Mouse (Mus musculus) embryonic facial prominence, embryonic 14.5 days (tissue): ENCODE data around the gene Tmem88. TPM values are rescaled to one million over a fixed set of nuclear protein-coding genes. Genes with fewer than 3 reads are reported as not detected.

Experiments used
- ATAC-seq: fragments of 200-750 bp; cut with Nextera tagmentation; 2 replicates; pipeline ENCODE4 v1.8.0; 2017; ENCODE audit warnings: low read depth, moderate number of reproducible peaks, moderate TSS enrichment
- DNase-seq: peaks from one replicate; pipeline ENCODE4 v3.0.0-alpha.2; 2015; ENCODE audit warnings: low spot score
- H3K27ac ChIP-seq: fragments of 300-500 bp; sonication (generic); replicated peaks from 2 replicates; pipeline ENCODE4 v1.5.1; 2014; ENCODE audit warnings: low read depth, mild to moderate bottlenecking, low read length, moderate library complexity
- H3K27me3 ChIP-seq: fragments of 300-500 bp; sonication (generic); replicated peaks from 2 replicates; pipeline ENCODE4 v1.6.1; 2014; ENCODE audit warnings: low read length; ENCODE audit not compliant: control insufficient read depth, insufficient read depth
- H3K36me3 ChIP-seq: fragments of 300-500 bp; sonication (generic); 2 replicates; pipeline ENCODE4 v1.6.1; 2014; ENCODE audit warnings: low read length, mixed read lengths; ENCODE audit not compliant: control insufficient read depth, insufficient read depth
- H3K4me1 ChIP-seq: fragments of 300-500 bp; sonication (generic); 2 replicates; pipeline ENCODE4 v1.6.1; 2014; ENCODE audit warnings: antibody characterized with exemption, low read length; ENCODE audit not compliant: control insufficient read depth, insufficient read depth
- H3K4me2 ChIP-seq: fragments of 300-500 bp; sonication (generic); 2 replicates; pipeline ENCODE4 v1.6.1; 2014; ENCODE audit warnings: low read depth, mild to moderate bottlenecking, low read length, moderate library complexity, mixed read lengths
- H3K4me3 ChIP-seq: fragments of 300-500 bp; sonication (generic); 2 replicates; pipeline ENCODE4 v1.5.1; 2014; ENCODE audit warnings: low read depth, mild to moderate bottlenecking, low read length
- H3K9ac ChIP-seq: fragments of 300-500 bp; sonication (generic); 2 replicates; pipeline ENCODE4 v1.6.1; 2014; ENCODE audit warnings: low read depth, mild to moderate bottlenecking, low read length, moderate library complexity, mixed read lengths
- H3K9me3 ChIP-seq: fragments of 300-500 bp; sonication (generic); 2 replicates; pipeline ENCODE4 v1.6.1; 2016; ENCODE audit warnings: low read length; ENCODE audit not compliant: control insufficient read depth
- WGBS: fragments of 180-500 bp; shearing (Covaris S2); extraction: QIAGEN DNeasy Blood & Tissue Kit; methylation state at CpG from one replicate; pipeline ENCODE4 v1.1.7; 2014; 5-methylcytosine and 5-hydroxymethylcytosine counted together
- polyA plus RNA-seq: library from polyadenylated mRNA; unstranded; fragments of >200 nt; fragmentation: Nextera tagmentation; extraction: Ambion mirVana; gene quantifications from 2 replicates; pipeline ENCODE4 v1.2.1, GENCODE M21; 2014

The Tmem88 gene
- polyA plus RNA-seq, 1 experiment from 2014 or later: 19.2 TPM

- Histone ChIP-seq H3K27ac (no peak overlapping the region), H3K36me3 (peaks cover 82% of the 10 kb centered on the region), H3K4me2 (no peak overlapping the region), H3K9me3 (no peaks in the 10 kb centered on the region), H3K27me3 (no peaks in the 10 kb centered on the region; the same call in 1 of the 2 replicates), H3K4me1 (peaks cover 12% of the 10 kb centered on the region), H3K4me3 (no peak overlapping the region), H3K9ac (no peak overlapping the region)
- no peak for DNase-seq
- 84% methylated on average over 12 of the region's 12 CpGs for WGBS
- no peak for ATAC-seq
Measured at GRCm38 (mm10) chr11:69401987-69402386, 4.0 kb upstream of the Tmem88 start.

GRCm38 (mm10) chr11:69401210-69401637, 3.2 kb upstream of the Tmem88 start:
- Histone ChIP-seq H3K9me3 (no peaks in the 10 kb centered on the region), H3K36me3 (peaks cover 75% of the 10 kb centered on the region), H3K27ac (no peak overlapping the region), H3K4me1 (peaks cover 18% of the 10 kb centered on the region), H3K27me3 (no peaks in the 10 kb centered on the region; the same call in 1 of the 2 replicates), H3K4me2 (no peak overlapping the region), H3K9ac (no peak overlapping the region), H3K4me3 (no peak overlapping the region)
- DNase-seq (peak; percentile 97), ATAC-seq (peak; percentile 81)
- WGBS: 23% methylated on average over 21 of the region's 22 CpGs

DNA sequence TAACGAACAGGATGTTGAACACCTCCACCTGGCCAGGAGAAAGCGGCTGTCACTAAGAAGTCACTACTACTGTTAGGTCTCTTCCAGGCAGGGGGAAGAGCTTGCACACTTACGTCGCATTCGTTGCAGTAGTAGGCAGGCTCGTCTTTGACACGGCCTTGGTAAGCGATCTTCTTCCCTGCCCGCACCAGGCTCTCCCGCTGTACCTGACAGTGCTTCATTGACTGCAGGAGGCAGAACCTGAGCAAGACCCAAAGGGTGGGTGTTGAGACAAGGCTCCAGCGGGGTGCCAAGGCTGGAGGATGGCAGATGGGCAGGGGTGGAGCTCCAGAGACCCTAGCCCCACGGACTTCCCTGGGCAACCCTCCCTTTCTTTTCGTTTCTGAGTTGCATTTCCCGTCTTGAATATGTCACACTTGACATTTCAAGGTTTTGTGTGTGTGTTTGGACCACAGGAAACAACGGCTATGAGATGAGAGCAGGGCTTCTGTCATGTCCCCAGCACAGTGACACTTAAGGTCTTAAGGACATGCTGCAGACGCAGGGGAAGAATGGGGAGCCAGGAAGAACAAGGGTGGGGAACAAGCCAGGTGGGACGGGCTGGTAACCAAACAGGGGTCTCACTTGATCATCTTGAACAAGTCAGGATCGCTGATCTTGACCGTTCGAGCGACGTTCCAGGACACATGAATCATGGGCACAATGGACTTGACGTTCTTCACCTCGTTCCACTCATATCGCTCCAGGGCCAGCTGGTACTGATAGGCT, 2.2 kb upstream of the Tmem88 start:
- ATAC-seq (no peak), DNase-seq (no peak)
- Histone ChIP-seq H3K4me2 (no peak overlapping the region), H3K27ac (no peak overlapping the region), H3K27me3 (no peaks in the 10 kb centered on the region; the same call in 1 of the 2 replicates), H3K9ac (0 out of 2 replicates have a peak overlapping the region, but pooled peaks have one; percentile 25), H3K36me3 (peaks cover 65% of the 10 kb centered on the region), H3K4me3 (0 out of 2 replicates have a peak overlapping the region, but pooled peaks have one; percentile 1), H3K4me1 (peaks cover 18% of the 10 kb centered on the region), H3K9me3 (no peaks in the 10 kb centered on the region)
- WGBS: 82% methylated on average over 25 of the region's 25 CpGs

DNA sequence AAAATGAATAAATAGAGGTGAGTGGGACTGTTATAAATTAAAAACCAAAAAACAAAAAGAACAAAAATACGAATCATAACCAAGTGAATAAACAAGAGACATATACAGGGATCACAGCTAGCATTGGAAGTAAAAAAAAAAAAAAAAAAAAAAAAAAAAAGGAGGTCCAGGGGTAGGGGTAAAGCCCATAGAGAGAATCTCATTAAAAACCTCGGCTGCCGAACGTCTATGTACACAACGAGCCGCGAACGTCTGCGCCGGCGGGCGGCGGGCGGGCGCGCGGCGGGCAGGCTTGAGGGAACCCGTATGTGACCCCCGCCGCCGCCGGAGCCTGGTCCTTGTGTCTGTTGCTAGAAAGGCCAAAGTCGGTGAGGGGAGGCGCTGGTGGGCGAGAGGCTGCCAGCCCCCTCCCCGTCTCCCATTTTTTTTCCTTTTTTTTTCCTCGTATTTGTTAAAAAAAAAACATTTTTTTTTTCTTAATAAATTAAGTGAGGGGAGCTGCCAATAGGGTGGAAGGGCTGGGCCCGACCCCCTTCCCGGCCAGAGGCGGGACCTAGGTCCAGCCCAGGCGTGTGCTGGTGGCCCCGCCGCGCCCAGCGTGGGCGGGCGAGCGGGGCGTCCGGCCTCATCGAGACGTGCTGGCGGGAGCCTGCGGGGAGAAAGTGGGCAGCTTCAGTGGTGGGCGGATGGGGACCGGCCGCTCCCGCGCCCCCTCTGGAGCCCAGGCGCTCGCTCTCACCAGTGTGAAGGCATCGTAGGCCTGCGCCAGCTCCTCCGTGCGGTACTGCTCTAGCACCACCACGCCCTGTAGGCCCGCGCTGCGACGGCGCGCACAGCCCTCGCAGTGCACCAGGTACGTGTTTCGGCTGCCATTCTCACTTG, 1.4 kb upstream of the Tmem88 start:
- Histone ChIP-seq H3K9me3 (no peaks in the 10 kb centered on the region), H3K4me1 (peaks cover 18% of the 10 kb centered on the region), H3K27me3 (no peaks in the 10 kb centered on the region; the same call in 1 of the 2 replicates), H3K27ac (no peak overlapping the region), H3K4me2 (peak overlapping the region; percentile 26), H3K4me3 (0 out of 2 replicates have a peak overlapping the region, but pooled peaks have one; percentile 1), H3K36me3 (peaks cover 57% of the 10 kb centered on the region), H3K9ac (peak overlapping the region; percentile 25; the same call in 1 of the 2 replicates)
- ATAC-seq: no peak
- WGBS: 25% methylated on average over 41 of the region's 66 CpGs
- DNase-seq: no peak

DNA sequence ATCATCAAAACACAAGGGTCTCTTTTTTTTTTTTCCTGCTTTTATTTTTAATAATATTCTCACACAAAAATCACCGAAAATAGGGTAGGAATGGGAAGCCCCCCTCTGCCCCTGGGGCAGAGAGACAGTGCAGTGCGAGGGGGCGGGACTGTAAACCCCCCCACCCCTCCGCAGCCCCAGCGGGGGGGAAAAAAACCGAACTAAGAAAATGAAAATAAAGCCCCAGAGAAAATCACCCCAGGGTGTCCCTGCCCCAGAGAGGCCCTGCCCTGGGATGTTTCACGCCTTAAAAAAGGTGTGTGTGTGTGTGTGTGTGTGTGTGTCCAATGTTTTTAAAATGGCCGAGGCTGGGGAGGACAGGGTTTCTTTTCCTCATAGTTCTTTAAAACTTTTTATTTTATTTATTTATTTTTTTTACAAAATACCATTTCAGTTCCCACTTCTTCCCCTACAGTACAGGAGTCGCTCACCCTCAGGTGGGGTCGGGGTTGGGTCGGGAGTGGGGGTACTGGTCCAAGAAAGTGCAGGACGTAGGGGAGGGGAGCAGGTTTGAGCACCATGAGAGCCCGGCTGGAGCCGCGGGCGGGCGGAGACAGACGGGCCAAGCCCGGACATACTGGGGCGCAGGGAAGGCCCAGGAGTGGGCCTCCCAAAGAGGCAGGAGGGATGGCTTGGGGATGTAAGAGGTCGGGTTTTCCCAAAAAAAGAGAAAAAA, 609 bp upstream of the Tmem88 start:
- 29% methylated on average over 21 of the region's 21 CpGs for WGBS
- H3K4me1 ChIP-seq: peaks cover 18% of the 10 kb centered on the region
- ATAC-seq (no peak), DNase-seq (no peak)
- H3K27me3 ChIP-seq: no peaks in the 10 kb centered on the region; the same call in 1 of the 2 replicates
- H3K27ac ChIP-seq: peak overlapping the region; percentile 94; the same call in 1 of the 2 replicates
- H3K9me3 ChIP-seq: no peaks in the 10 kb centered on the region
- peaks cover 49% of the 10 kb centered on the region for H3K36me3 ChIP-seq
- peak overlapping the region; percentile 55; the same call in 1 of the 2 replicates for H3K4me3 ChIP-seq
- peak overlapping the region; percentile 61 for H3K4me2 ChIP-seq
- peak overlapping the region; percentile 51 for H3K9ac ChIP-seq

- Histone ChIP-seq H3K36me3 (peaks cover 39% of the 10 kb centered on the region), H3K27ac (peak overlapping the region; percentile 94), H3K27me3 (no peaks in the 10 kb centered on the region; the same call in 1 of the 2 replicates), H3K9ac (peak overlapping the region; percentile 51), H3K4me1 (peaks cover 18% of the 10 kb centered on the region), H3K4me3 (peak overlapping the region; percentile 55), H3K4me2 (peak overlapping the region; percentile 61), H3K9me3 (no peaks in the 10 kb centered on the region)
- ATAC-seq (no peak), DNase-seq (no peak)
- WGBS: 20% methylated on average over 20 of the region's 24 CpGs
Measured at GRCm38 (mm10) chr11:69397581-69398057, 415 bp downstream of the Tmem88 start.

DNA sequence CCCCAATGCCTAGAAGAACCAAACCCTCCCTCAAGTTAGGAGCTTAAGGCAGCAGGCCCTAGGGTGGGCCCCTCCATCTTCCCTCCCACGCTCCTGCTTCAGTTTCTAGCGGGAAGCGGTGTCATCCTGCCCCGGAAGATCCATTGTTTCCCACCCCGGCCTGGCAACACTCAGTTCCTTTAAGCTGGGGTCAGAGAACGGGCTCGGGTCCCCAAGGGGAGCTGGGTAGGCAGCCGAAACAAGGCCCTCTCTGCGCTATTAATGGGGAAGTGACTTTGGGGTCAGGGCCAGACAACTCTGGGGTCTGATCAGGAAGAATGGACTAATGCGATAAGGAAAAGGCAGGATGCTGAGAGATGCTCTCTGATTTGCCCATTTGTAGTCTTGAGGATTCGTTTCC, 1.3 kb downstream of the Tmem88 start:
- no peak for DNase-seq

More for the DNA sequence above, 1.3 kb downstream of the Tmem88 start:
- H3K4me1 ChIP-seq: peaks cover 18% of the 10 kb centered on the region
- no peak for ATAC-seq
- H3K36me3 ChIP-seq: peaks cover 35% of the 10 kb centered on the region
- H3K9ac ChIP-seq: peak overlapping the region; percentile 85
- H3K27ac ChIP-seq: peak overlapping the region; percentile 94; the same call in 1 of the 2 replicates
- H3K4me2 ChIP-seq: peak overlapping the region; percentile 61
- 26% methylated on average over 11 of the region's 11 CpGs for WGBS
- H3K27me3 ChIP-seq: no peaks in the 10 kb centered on the region; the same call in 1 of the 2 replicates
- H3K9me3 ChIP-seq: no peaks in the 10 kb centered on the region
- H3K4me3 ChIP-seq: peak overlapping the region; percentile 55
